Mouse (Mus musculus): ENCODE measurements around the gene Mettl5.

DNA sequence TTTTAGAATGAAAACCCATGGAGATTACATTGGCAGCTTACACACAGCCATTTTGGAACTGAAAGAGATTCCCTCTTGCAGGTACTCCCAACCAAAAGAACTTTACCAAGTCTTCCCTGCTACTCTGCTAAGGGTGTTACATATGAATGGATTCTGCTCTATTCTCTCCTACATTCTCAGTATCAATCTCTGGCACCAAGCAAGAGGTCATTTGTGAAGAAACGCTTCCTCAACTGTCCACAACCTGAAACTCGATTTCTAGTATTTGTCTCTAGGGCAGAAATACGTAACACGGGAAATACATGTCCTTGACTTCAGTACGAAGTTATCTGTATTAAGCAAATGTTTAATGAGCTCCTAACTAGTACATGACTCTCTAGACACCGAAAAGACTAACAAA lies 834 bp downstream of the Mettl5 start:
- no peak for TF ChIP-seq GATA1 (IDR thresholded peaks at IDR 0.05; ENCODE audit: low read length)
- TF ChIP-seq TAL1 (IDR thresholded peaks at IDR 0.05; ENCODE audit: low read length) = no peak
